Mouse (Mus musculus) megakaryocyte, embryonic 14.5 days (primary cell): Measurements from ENCODE around the gene E130308A19Rik.

Experiments
- FLI1 ChIP-seq: IDR thresholded peaks from 2 replicates; pipeline ENCODE4 v1.6.1; 2012; ENCODE audit warnings: low read length, inconsistent platforms, mixed read lengths
- GATA1 ChIP-seq: IDR thresholded peaks from 3 replicates; pipeline ENCODE4 v1.6.1; 2012; ENCODE audit warnings: mixed read lengths, low read length, inconsistent platforms, borderline replicate concordance

GRCm38 (mm10) chr4:59806879-59807195 lies 180.8 kb downstream of the E130308A19Rik start:
- TF ChIP-seq GATA1 (no peak), FLI1 (no peak)
